Mouse (Mus musculus): Measurements from ENCODE around the gene Trappc13. TPM values are rescaled to one million over a fixed set of nuclear protein-coding genes. Genes with fewer than 3 reads are reported as not detected.

The Trappc13 gene
- polyA plus RNA-seq, 1 experiment from 2014 or later, result 30.9 TPM

DNA sequence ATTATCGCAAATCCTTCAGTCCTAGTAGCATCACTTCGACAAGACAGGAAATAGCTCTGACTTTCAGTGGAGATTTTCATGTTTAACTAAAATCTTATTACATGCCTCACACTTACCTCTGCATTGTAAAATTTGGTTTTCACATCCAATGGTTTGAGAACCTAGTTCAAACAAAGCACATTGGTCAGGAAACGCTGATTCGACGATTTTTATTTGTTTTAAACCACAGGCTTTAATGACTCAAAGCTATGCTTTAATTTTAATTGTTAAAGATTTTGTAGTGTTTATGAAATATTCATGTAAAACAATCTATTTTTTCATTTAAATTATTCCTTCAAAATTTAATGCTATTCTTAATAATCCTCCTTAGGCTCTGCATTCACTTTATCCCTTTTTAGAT is 24.1 kb downstream of the Trappc13 start:
- H3K27me3 ChIP-seq (replicated peaks; ENCODE audit: control insufficient read depth, insufficient read depth, low read length), result no peaks in the 10 kb centered on the region
- no peak overlapping the region for H3K4me2 ChIP-seq (replicated peaks; ENCODE audit: low read depth)
- H3K36me3 ChIP-seq (ENCODE audit: control insufficient read depth, insufficient read depth), result peaks cover 25% of the 10 kb centered on the region
- TF ChIP-seq CTCF (IDR thresholded peaks at IDR 0.05; ENCODE audit: low read depth), result no peak
- no peaks in the 10 kb centered on the region for H3K4me1 ChIP-seq (replicated peaks; ENCODE audit: control insufficient read depth, insufficient read depth, low read length)
- H3K4me3 ChIP-seq (ENCODE audit: low read depth, low read length), result no peak overlapping the region
- H3K9me3 ChIP-seq (ENCODE audit: control insufficient read depth), result no peaks in the 10 kb centered on the region
- H3K9ac ChIP-seq (ENCODE audit: low read depth, low read length), result no peak overlapping the region
- 95% methylated on average over 5 of the region's 5 CpGs for WGBS
- ATAC-seq, result no peak
- no peak overlapping the region for H3K27ac ChIP-seq (ENCODE audit: low read depth, low read length)

DNA sequence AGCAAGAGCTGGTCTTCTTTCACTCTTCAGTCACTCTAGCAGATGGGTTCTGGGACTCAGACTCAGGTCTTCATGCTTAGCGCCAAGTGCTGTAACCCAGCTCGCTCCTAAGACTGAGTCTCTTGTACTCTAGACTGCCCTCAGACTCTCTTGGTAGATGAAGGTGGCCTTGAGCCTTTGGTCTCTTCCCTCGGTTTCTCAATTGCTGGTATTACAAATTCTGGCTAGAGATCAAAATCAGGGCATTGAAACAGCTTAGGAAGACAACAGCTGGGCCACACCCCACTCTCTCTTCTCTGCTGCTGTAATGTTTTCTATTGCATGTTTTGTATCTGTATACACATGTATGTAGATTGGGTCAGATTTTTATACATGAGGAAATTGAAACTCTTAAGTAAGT is 32.6 kb downstream of the Trappc13 start:
- ATAC-seq, result no peak
- H3K27ac ChIP-seq (ENCODE audit: low read depth, low read length), result no peak overlapping the region
- no peaks in the 10 kb centered on the region for H3K27me3 ChIP-seq (replicated peaks; ENCODE audit: control insufficient read depth, insufficient read depth, low read length)
- H3K4me3 ChIP-seq (ENCODE audit: low read depth, low read length), result no peak overlapping the region
- WGBS, result 85% methylated on average over 3 of the region's 3 CpGs
- no peak for TF ChIP-seq CTCF (IDR thresholded peaks at IDR 0.05; ENCODE audit: low read depth)
- no peak overlapping the region for H3K4me2 ChIP-seq (replicated peaks; ENCODE audit: low read depth)
- H3K4me1 ChIP-seq (replicated peaks; ENCODE audit: control insufficient read depth, insufficient read depth, low read length), result no peaks in the 10 kb centered on the region
- H3K9ac ChIP-seq (ENCODE audit: low read depth, low read length), result no peak overlapping the region
- no peaks in the 10 kb centered on the region for H3K9me3 ChIP-seq (ENCODE audit: control insufficient read depth)
- H3K36me3 ChIP-seq (ENCODE audit: control insufficient read depth, insufficient read depth), result peaks cover 61% of the 10 kb centered on the region

DNA sequence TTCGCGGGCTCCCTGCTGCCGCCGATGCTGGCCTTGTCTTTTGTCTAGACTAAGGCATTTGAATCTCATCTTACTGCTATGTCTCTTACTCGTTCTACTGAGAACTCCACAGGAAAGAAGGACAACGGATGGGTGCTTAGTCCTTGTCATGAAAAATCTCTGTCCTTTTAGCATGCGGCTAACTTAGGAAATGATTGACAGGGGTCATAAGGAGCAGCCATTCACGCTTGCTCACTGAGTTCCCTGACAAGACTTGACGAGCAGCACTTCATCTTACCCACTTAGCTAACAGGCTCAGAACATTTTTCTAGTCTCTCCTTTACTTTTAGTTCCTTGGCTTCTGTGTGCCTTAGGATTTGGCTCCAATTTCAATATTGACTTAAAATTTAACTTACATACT is 33.4 kb downstream of the Trappc13 start:
- Histone ChIP-seq H3K27ac (ENCODE audit: low read depth, low read length) (no peak overlapping the region), H3K4me2 (replicated peaks; ENCODE audit: low read depth) (no peak overlapping the region), H3K9me3 (ENCODE audit: control insufficient read depth) (no peaks in the 10 kb centered on the region), H3K4me1 (replicated peaks; ENCODE audit: control insufficient read depth, insufficient read depth, low read length) (no peaks in the 10 kb centered on the region), H3K36me3 (ENCODE audit: control insufficient read depth, insufficient read depth) (peaks cover 62% of the 10 kb centered on the region), H3K27me3 (replicated peaks; ENCODE audit: control insufficient read depth, insufficient read depth, low read length) (no peaks in the 10 kb centered on the region), H3K9ac (ENCODE audit: low read depth, low read length) (no peak overlapping the region), H3K4me3 (ENCODE audit: low read depth, low read length) (no peak overlapping the region)
- WGBS, result 82% methylated on average over 9 of the region's 9 CpGs
- ATAC-seq, result no peak
- TF ChIP-seq CTCF (IDR thresholded peaks at IDR 0.05; ENCODE audit: low read depth), result no peak

DNA sequence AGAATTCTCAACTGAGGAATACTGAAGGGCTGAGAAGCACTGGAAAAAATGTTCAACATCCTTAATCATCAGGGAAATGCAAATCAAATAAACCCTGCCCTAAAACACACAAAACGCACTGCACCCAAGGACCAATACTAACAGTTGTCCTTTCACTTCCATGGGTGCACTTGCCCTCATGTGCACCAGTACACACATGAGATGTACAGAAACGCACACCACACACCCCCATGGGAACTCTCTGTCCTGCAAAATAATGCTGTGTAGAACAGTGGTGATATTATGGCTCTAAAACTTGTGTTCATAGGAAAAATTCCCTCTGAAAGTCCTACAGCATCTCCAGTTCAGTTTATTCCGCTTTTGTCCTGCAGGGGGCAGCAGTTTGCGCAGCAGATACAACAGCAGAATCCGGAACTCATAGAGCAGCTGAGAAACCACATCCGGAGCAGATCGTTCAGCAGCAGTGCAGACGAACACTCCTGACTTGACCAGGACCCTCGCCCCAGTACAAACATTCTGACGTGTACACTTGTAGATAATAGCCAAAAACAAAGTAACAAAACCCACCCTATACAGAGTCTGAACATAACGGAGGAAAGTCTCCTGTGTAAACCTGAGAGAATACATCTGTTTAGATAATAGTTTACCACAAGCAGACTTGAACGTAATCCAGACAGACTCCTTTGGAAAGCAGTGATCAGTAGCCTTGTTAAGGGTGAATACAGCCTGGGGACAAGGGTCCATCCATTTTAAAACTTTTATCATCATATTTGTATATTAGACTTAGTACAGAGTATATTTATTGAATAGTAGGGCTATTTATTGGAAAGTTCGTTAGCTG is 38.7 kb downstream of the Trappc13 start:
- Histone ChIP-seq H3K4me3 (ENCODE audit: low read depth, low read length) (no peak overlapping the region), H3K9me3 (ENCODE audit: control insufficient read depth) (no peaks in the 10 kb centered on the region), H3K27me3 (replicated peaks; ENCODE audit: control insufficient read depth, insufficient read depth, low read length) (no peaks in the 10 kb centered on the region), H3K36me3 (ENCODE audit: control insufficient read depth, insufficient read depth) (peaks cover 20% of the 10 kb centered on the region; the same call in 1 of the 2 replicates), H3K27ac (ENCODE audit: low read depth, low read length) (no peak overlapping the region), H3K9ac (ENCODE audit: low read depth, low read length) (no peak overlapping the region), H3K4me2 (replicated peaks; ENCODE audit: low read depth) (peak overlapping the region; percentile 45; the same call in 1 of the 2 replicates), H3K4me1 (replicated peaks; ENCODE audit: control insufficient read depth, insufficient read depth, low read length) (no peaks in the 10 kb centered on the region)
- peak; percentile 95 for TF ChIP-seq CTCF (IDR thresholded peaks at IDR 0.05; ENCODE audit: low read depth)
- ATAC-seq, result peak; percentile 22; the same call in 1 of the 2 replicates
- 33% methylated on average over 13 of the region's 13 CpGs for WGBS

DNA sequence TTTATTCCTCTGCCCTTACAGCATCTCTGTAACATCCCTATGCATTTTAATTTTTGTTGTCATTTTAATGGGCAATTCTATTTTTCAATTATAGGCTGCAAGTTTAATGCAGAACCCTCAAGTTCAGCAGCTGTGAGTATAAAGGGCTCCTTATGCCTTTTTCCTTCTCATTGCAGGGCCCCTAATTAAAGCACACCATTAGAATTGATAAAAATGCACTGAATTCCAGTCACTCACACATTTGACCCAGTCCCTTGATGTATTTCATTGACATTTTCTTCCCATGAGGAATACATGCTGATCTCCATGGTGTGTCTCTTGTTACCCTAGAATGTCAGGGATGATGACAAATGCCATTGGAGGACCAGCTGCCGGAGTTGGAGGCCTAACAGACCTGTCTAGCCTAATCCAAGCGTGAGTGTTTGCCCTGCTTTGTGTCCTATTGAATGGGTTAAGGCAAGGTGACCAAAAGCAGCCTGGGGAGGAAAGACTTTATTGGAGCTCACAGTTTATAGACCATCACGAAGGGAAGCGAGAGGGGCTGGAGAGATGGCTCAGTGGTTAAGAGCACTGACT is 43.7 kb downstream of the Trappc13 start:
- WGBS, result 85% methylated on average over 4 of the region's 4 CpGs
- Histone ChIP-seq H3K27me3 (replicated peaks; ENCODE audit: control insufficient read depth, insufficient read depth, low read length) (no peaks in the 10 kb centered on the region), H3K27ac (ENCODE audit: low read depth, low read length) (no peak overlapping the region), H3K9me3 (ENCODE audit: control insufficient read depth) (no peaks in the 10 kb centered on the region), H3K36me3 (ENCODE audit: control insufficient read depth, insufficient read depth) (no peaks in the 10 kb centered on the region), H3K4me1 (replicated peaks; ENCODE audit: control insufficient read depth, insufficient read depth, low read length) (no peaks in the 10 kb centered on the region), H3K4me2 (replicated peaks; ENCODE audit: low read depth) (no peak overlapping the region), H3K4me3 (ENCODE audit: low read depth, low read length) (no peak overlapping the region), H3K9ac (ENCODE audit: low read depth, low read length) (no peak overlapping the region)
- no peak for TF ChIP-seq CTCF (IDR thresholded peaks at IDR 0.05; ENCODE audit: low read depth)
- no peak for ATAC-seq

DNA sequence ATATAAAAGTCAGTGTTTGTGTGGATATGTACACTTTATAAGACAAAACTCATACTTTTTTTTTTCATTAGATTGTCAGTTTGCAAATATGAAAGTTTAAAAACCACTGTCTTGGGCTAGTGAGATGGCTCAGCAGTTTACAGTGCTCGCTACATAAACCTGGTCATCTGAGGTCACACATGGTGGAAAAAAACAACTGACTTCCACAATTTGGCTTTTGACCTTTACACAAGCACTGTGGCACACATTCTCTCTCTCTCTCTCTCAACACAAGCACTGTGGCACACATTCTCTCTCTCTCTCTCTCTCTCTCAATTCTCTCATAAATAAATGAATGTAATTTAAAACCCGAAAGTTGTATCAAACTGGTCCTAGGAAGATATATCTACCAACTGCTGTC is 45.7 kb downstream of the Trappc13 start:
- Histone ChIP-seq H3K27me3 (replicated peaks; ENCODE audit: control insufficient read depth, insufficient read depth, low read length) (no peaks in the 10 kb centered on the region), H3K27ac (ENCODE audit: low read depth, low read length) (no peak overlapping the region), H3K4me1 (replicated peaks; ENCODE audit: control insufficient read depth, insufficient read depth, low read length) (no peaks in the 10 kb centered on the region), H3K9me3 (ENCODE audit: control insufficient read depth) (no peaks in the 10 kb centered on the region), H3K4me3 (ENCODE audit: low read depth, low read length) (no peak overlapping the region), H3K36me3 (ENCODE audit: control insufficient read depth, insufficient read depth) (no peaks in the 10 kb centered on the region), H3K4me2 (replicated peaks; ENCODE audit: low read depth) (no peak overlapping the region), H3K9ac (ENCODE audit: low read depth, low read length) (no peak overlapping the region)
- TF ChIP-seq CTCF (IDR thresholded peaks at IDR 0.05; ENCODE audit: low read depth), result no peak
- ATAC-seq, result no peak
- WGBS, result 91% methylated on average over 2 of the region's 2 CpGs

Measured in intestine, postnatal 0 days (tissue).